Mouse (Mus musculus) midbrain, embryonic 10.5 days (tissue): ENCODE data around the gene Hipk1. TPM values are rescaled to one million over a fixed set of nuclear protein-coding genes. Genes with fewer than 3 reads are reported as not detected.

Experiments
- polyA plus RNA-seq: library from polyadenylated mRNA; unstranded; fragments of >200 nt; fragmentation: Nextera tagmentation; extraction: Ambion mirVana; gene quantifications from 2 replicates; pipeline ENCODE4 v1.2.1, GENCODE M21; 2016

Gene Hipk1
- polyA plus RNA-seq, 1 experiment from 2014 or later = 9.9 TPM

Other genes starting within 250 kb of the Hipk1 start
- gene Syt6, start 216.3 kb downstream of the Hipk1 start, polyA plus RNA-seq = 0.74 and 2.3 TPM in 2 replicates
- 0.10 and 0.11 TPM in 2 replicates for gene Atg4a-ps, start 145.5 kb downstream of the Hipk1 start, polyA plus RNA-seq
- gene Olfml3, start 53.6 kb downstream of the Hipk1 start, polyA plus RNA-seq = 9.9 TPM in 2 replicates
- not detected in 2 replicates for gene Gm10964, start 52.2 kb downstream of the Hipk1 start, polyA plus RNA-seq
- 34.8 and 40.8 TPM in 2 replicates for gene Dclre1b, start 17.9 kb upstream of the Hipk1 start, polyA plus RNA-seq
- 21.1 and 23.3 TPM in 2 replicates for gene Ap4b1, start 18.0 kb upstream of the Hipk1 start, polyA plus RNA-seq
- 0.22 TPM in 2 replicates for gene Gm43064, start 18.0 kb upstream of the Hipk1 start, polyA plus RNA-seq
- gene Bcl2l15, start 41.0 kb upstream of the Hipk1 start, polyA plus RNA-seq = 0.21 TPM in 1 of 2 replicates, not detected in the other
- gene Ptpn22, start 68.2 kb upstream of the Hipk1 start, polyA plus RNA-seq = 0.12 and 0.22 TPM in 2 replicates
- 14.5 and 15.9 TPM in 2 replicates for gene Rsbn1, start 122.6 kb upstream of the Hipk1 start, polyA plus RNA-seq
- gene Phtf1, start 176.5 kb upstream of the Hipk1 start, polyA plus RNA-seq = 36.1 and 41.4 TPM in 2 replicates